Mouse (Mus musculus) E14TG2a.4 (cell line): ENCODE data around the gene Wdr27.

Experiments used
- CTCF ChIP-seq: conservative IDR thresholded peaks from 2 replicates; pipeline ENCODE4 v1.5.1; 2014; ENCODE audit warnings: low read length
- NANOG ChIP-seq: IDR thresholded peaks from 2 replicates; pipeline ENCODE4 v1.6.1; 2014; ENCODE audit warnings: borderline replicate concordance, low read length, mixed read lengths
- POU5F1 ChIP-seq: IDR thresholded peaks from 2 replicates; pipeline ENCODE4 v1.6.1; 2014; ENCODE audit warnings: low read length, borderline replicate concordance

DNA sequence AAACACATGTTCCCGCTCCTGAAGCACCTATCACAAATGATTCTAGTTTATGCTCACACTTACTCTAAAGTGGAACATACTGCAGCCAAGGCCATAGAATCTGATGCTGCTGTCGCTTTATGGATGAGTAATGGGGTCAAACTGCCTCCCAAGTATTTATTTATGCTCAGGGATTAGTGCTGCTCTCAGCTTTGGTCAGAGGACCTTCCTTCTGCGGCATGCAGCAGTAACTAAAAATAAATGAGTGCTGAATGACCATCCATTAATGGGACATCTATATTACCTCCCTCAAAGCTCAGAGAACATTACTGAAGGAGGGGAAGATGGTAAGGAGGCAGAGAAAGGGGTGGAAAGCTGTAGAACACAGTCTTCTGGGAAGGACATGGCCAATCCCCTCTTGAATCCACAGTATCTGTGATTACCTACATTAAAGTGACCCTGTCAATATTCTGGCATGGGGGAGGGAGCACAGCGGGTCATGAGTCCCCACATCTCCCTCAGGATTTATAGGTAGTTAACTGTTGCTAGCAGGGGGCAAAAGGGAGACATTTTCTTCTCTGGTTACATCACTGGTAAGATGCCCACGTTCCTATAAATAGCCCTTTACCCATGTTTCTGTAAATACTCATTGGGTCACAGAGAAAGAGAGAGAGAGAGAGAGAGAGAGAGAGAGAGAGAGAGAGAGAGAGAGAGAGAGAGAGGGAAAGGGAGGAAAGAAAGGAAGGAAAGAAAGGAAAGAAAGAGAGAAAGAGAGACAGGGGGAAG is 6.9 kb downstream of the Wdr27 start:
- TF ChIP-seq CTCF (no peak), POU5F1 (no peak), NANOG (no peak)
